Mouse (Mus musculus) cerebellum, adult 9-10 months (tissue): ENCODE measurements around the gene Satb2.
A peak's percentile ranks its signal among the peaks of the same experiment; 100 is the strongest.

ENCODE experiments used
- DNase-seq: peaks from one replicate; pipeline ENCODE4 v3.0.0; 2022

Gene Satb2

DNA sequence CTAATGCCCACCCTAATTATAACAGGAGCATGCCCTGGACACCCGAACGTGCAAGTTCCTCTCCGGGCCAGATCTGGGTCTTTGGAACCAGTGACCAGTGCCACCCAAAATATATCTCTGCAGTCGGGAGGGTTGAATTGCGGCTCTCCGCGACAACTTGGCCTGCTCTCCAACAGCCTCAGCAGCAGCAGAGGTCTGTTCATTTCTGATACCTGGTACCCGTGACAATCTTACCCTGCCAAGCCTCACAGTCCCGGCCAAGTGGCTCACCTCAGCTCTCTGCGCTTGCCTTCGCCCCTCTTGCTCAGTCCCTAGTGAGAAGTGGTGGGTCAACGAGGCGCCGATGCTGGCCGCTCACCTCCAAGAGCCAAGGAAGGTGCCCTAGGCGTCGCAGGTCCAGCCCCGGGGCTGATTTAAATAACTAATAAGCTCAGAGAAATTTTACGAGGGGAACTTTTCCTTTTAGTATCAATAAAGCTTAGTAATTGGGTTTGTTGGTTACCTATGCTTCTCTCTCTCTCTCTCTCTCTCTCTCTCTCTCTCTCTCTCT lies at the start of gene Satb2:
TSS of gene Satb2 (minus strand) at position 500 of the 550 bp plus-strand sequence.
- DNase-seq: no peak

DNA sequence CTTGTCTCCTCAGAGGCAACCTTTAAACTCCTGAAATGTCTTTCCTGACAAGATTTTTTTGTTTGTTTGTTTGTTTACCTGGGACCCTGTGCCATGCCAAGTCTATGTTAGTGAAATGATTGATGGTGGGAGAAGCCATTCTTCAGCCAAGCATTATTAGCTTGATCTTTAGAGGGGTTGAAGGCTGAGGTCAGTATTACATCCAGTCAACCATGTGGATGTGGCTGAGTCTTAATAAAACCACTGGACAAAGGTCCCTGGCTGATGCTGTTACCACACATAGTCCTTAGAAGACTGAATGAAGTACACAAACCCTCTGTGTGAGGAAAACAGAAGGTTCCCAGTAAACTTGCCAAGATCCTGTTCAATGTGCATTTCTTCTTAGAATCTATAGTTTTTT lies 40.5 kb upstream of the Satb2 start:
- DNase-seq: no peak

DNA sequence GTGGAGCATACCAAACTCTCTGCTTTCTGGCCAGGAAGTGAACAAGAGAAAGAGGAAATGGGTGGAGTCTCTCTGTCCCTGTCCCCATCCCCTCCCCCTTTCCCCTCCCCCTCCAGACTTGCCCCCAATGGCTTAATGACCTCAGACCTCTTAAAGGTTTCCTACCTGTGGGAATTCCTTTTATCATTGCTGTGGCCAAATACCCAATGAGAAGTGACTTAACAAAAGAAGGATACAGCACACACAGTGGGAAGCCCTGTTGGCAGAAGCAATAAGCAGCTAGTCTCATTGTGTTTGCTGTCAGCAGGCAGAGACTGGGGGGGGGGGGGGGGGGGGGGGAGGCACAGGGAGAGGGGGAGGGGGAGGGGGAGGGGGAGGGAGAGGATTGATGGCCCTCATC lies 35.4 kb upstream of the Satb2 start:
- DNase-seq: no peak

DNA sequence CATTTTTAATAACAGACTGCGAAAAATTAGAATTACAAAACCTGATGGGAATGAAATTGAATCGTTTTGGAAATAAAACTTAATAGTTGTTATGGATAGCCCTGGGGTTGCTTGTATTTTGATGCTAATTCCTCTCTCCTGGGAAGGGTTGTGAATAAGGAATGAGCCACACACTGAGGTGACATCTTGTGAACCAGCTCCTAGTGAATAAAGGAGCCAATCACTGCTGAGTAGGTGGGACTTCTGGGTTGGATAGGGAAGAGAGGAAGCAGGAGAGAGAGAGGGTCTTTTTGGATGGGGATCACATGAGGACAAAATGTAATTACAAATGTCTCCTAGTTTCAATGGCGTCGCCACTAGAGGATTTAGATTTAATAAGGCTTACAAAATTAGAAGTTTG lies 30.7 kb upstream of the Satb2 start:
- DNase-seq: no peak

DNA sequence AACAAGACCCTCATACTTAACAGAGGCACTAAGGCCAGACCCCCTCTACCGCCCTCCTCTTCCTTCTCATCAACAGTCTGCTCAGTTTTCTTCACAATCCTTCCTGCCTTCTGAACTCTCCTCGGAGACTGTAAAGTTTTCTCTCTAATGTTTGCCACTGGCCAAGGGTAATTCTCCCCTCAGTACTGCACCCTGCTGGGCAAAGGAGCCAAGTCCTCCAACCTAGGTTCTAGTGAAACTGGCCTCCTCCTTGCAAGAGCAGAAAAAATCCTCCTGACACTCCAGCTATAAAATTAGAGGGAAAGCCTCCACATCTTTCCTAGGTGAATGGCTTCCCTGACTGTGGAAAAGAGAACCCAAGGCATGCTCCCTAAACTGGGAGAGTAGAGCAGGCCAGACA lies 16.6 kb upstream of the Satb2 start:
- DNase-seq: no peak

DNA sequence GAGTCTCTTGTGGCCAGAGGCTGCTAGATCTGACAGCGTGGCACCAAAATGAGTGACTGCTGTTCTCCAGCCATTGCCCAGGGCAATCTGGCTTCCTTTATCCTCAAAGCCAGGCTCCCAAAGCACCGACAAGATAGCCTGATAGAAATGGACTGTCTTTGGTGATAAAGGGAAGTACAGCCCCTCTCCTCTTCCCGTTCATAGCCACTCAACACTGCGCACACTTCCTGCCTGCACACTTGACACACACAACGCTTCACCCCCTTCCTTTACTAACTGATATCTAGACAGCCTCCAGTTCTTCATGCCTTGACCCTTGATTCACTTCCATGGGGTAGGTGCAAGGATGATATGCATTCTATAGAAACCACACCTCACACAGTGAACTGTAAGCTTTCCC lies 13.9 kb upstream of the Satb2 start:
- DNase-seq: no peak

DNA sequence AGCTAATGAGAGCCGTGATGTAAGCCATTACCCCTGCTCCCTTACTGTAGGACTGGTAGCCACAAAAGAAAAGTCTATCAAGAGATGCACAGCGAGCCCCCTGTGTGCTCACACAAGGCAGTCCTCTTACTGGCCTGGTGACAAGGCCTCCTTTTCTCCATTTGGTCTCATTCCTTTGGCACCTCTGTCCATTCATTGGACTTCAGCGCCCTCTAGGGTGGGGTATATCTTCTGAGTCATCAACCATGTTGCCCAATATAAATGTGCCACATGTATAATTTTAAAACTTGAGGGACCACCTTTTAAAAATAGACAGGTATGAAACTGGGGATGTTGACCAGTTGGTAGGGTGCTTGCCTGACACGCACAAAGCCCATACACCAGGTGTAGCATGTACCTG lies 13.2 kb upstream of the Satb2 start:
- DNase-seq: no peak

DNA sequence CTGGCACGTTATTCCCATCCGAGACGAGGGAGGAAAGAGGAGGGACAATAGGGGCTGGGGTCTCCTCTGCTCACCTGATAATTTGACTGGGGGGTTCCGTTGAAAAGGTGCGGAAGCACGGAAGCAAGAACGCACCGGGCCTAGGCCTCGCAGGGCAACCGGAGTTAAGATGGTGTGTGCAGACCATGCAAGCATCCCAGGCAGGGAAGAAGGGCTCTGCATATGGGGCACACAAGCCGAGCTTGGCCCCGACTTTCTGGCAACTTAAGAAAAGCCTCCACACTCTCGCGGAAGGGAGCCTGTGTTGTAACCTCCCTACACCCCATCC lies 6.0 kb upstream of the Satb2 start:
- no peak for DNase-seq

DNA sequence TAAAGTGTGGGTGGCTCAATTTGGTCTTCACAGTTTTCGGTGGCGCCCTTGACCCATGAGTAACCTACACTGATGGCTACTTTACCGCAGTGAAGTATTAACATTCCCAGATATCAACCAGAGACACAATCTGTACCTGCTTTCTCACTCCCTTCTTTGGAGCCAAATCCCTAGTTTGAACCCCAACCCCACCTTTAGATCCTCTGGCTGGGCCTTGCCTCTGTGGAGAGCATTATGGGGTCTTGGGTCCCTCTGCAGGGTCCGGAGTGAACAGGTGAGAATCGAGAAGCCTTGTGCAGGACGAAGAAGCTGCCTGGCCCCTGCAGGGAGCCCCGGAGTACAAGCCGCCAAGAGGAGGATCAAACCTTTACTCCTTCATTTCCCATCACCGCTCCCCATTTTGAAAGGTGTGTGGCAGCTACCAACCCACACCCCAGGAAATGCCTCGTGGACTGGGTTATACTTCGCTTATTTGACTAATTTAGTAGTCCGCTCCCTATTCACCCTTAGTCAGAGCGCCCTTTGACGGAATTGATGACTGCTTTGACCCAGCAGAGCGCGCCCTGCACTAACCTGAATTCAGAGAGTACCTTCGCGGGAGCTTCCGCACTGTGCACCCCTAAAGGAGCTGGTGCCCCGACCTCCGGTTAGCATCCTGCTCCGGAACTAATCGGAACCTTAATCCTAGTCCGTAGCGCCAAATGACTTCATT lies 5.5 kb upstream of the Satb2 start:
- DNase-seq: no peak

DNA sequence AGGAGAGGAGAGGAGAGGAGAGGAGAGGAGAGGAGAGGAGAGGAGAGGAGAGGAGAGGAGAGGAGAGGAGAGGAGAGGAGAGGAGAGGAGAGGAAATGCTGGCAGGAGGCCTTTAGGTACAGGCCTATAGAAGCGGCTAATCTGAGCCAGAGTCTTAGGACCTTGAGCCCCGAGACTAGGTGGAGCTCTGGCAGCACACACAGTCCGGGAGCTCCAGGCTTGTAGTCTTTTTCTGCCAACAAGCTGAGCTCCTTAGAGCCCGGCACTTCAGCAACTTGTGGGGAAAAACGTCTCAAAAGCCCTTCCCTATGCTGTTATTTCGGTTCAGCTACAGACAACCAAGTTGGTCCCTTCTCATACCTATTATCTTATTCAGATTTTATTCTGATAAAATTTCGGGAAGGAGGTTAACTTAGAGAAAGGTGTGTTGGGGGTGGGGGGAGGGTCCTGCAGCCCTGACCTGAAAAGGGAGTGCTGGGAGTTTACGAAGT lies 4.7 kb upstream of the Satb2 start:
- DNase-seq: no peak

DNA sequence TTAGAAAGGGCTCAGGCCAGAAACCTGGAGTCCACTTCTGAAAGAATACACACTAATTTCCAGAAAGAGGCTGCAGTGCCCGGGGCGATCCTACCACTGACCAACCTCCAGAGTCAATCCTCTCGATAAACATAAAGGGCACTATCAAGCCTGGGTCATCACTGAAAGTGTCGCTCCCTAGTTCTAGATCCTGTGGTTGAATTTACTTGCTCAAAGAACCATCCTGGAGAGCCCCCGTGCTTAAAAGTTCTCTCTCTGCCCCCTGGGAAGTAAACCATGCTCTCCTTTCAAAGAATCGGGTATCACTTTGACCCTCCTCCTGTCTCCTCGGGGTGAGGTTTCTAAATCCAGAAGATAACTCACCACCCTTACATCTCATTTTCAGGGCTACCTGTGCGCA lies 4.2 kb upstream of the Satb2 start:
- no peak for DNase-seq

DNA sequence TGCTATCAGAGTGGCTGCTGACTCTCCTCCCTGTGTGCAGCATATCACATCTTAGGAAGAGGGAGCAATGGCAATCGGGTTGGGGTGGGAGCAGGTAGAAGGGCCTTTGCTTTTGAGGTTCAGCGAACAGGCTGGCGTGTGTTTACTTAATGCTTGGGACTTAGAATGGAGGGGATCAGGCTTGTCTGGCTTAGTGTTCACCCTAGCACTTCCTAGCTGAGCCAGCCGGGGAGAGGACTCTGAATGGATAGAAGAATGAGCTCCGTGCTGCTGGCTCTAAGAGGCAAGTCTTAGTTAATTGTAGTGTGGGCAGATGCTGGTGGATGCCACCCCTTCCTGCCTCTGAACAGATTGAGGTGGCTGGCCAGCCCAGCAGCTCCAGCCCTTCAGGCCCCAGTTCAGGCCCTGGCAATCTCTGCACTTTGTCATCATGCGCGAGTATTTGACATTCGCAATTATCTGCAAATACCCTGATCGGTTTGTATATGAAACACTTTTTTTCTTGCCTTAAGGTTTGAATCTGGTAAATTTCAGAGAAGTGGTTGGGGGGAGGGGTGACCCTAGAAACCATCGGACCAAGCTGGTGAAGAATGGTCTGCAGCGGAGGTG lies 3.6 kb upstream of the Satb2 start:
- no peak for DNase-seq

DNA sequence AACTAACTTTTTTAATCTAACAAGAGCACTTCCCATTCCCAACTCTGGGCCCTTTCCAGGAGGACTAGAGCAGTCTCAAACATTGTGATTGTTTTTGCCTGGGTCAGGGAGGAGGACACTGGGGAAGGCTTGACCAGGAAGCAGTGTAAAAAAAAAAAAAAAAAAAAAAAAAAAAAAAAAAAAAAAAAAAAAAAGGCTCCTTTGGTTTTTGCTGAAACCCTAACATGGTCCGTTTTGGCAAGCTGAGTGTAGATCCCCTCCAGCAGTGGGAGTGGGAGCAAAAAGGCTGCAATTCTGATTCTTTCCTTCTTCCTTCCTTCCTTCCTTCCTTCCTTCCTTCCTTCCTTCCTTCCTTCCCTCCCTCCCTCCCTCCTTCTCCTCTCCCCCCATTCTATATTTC lies 3.1 kb upstream of the Satb2 start:
- no peak for DNase-seq

DNA sequence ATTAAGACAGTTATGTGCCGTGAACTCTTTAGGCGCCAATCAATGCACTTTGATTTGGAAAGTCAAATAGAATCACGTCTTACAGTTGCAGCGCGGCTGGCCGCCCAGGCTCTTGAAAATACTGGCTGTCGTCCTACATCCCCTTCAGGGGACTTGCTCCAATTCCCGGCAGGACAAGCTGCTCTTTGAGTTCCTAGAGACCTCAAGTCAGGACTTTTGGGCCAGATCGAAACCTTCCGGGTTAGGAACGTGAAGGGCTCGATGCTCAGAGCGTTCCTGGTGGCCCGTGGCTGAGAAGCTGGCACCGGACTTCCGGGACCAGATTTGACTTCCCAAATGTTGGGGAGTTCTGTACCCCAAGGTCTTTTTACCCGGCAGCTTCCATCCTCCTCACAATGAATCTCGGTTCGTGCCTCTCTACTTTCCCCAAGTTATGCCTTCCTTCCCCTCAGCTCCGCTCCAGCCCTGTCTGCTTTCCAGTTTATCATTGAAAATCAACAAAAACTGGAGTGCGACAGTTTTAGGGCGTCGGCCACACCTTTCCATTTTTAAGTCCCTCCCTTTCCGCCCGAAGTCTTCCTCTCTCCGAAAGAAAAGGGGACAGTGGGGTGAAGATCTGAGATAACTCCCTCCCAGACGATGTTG lies 2.3 kb upstream of the Satb2 start:
- DNase-seq: no peak

DNA sequence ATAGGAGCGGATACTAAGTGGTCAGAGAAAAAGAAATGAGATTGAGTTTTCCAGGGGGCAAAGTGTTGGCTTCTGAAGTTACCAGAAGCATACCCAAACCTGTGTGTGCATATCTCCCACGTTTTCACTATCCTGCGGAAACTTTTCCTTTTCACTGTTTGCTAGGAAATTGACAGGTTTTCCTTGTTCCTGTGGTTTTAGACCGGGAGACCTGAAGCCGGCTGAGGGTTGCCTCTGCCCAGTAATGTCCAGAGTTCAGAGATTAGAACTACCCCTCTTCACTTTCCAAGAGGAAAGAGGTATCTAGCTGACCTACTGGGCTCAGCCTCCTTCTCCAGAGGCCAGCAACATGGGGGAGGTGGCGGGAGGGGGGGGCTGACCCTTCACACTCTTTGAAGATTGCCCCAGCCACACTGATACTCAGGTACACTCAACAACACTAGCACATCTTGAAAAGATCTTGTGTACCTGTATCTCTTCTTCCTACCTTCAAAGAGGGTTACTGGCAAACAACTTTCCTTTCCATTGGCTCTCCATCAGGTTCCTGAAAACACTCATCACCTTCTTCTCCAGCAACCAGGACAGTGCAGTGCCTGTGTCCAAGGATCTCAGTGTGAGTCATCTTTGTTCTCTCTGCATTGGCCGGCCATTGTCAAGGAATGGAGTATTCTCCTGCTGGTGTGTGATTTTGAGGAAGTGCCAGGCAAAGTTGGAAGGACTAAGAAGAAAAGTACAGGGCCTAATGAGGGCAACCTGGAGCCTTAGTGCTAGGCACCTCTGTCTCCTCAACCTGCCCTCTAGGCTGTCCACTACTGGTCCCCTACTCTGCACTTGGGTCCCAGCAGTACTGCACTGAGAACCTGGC lies 1.3 kb upstream of the Satb2 start:
- no peak for DNase-seq

DNA sequence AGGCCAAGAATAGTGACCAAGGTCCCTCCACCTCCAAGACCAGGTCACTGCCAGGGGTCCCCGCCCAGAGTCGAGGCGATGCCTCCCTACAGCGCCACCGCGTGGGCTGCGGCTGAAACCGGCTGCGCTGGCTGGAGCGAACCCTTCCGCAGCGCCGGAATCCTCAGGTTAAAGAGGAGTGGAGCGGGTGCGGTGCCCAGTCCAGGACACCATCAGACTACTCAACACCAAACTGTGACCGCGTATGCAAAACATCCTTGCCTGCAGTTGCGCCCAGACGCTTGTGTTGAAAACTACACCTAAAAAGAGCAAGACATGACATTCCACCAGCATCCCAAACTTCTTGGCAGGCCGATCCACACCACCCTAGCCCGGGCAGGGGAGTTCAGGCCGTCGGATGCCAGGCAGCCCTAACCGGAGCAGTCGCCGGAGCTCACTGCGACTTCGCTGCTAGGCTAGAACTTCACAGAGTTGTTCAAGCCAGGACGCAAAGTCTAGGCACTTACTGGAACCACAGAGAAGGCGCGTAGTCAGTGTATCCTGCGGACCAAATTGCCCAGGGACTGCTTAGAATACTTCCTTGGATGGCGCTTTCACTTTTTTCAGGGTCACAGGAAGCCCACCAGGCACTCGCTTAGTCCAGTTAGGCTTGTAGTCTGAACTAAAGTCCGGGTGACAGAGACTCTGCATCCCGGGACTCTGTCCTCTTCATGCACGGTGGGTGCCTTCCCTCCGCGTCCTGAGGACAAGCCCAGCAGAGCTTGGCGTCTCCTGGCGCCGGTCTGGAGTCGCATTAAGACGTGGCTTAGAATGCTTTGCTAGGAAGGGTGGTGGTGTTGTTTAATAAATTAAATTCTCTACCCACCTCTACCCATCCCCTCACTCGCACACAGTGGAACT lies 999 bp downstream of the Satb2 start:
- peak; percentile 45 for DNase-seq

DNA sequence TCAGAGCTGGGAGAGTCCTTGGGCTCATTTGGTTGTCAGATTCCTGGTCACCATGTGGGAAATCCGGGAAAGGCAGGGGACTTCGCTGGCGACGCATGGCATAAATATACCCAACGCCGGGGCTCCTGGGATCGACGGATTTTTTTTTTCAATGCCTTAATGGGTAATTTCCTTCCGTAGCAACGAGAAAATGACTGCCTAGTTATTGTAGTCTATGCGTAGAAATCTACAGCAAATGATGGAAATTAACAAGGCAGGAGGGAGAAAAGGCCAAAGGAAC lies 1.7 kb downstream of the Satb2 start:
- DNase-seq: no peak

DNA sequence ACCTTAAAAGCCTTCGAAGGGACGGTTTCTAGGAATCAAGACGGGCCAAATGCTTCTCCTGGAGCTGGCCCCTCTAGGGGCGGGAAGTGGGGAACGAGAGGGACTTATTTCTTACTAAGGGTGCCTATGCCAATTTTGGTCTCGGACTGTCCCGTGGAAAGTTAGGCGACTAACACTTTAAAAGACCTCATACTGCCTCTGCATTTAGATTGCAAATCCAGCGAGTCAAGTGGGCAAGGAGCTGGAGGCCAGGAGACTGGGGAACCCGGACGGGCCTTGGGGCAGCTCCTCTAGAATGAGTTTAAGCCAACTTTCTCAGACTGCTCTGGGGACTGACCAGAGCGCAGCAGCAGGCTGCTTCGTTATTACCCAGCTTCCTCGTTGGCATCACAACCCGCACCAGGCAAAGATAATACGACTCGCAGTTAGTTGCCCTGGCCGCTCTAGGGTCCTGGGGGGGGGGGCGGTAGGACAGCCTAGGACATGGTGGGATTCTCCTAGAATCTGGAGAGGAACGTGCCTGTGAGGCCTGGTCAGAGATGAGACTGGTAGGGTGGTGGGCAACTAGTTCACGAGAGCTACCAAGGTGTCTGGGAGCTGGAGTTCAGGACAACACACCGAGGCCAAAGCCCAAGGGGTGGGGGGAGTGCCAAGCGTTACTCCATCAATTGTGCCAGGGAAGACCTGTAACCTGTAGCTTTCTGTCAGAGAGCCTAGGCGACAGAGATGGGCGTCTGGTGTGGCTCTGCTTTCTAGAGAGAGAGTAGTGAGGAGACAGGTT lies 2.2 kb downstream of the Satb2 start:
- no peak for DNase-seq

DNA sequence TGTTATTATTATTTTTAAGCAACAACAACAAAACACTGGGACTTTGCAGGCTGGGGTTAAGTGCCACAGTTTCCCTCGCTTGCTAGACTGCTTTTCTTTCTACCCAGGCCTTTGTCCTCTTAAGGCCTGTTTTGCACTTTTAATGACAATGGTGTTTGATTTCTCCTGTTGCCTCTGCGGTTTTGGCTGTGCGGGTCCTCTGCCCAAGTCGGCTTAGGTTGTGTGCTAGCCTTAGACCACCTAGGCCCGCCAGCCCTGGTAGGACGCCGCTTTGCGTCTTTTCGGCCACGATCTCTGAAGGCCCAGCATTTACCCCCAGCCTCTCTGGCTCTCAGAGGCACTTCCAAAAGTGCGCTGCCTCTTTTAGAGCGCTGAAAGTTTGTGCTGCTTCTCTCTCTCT lies 2.9 kb downstream of the Satb2 start:
- no peak for DNase-seq

DNA sequence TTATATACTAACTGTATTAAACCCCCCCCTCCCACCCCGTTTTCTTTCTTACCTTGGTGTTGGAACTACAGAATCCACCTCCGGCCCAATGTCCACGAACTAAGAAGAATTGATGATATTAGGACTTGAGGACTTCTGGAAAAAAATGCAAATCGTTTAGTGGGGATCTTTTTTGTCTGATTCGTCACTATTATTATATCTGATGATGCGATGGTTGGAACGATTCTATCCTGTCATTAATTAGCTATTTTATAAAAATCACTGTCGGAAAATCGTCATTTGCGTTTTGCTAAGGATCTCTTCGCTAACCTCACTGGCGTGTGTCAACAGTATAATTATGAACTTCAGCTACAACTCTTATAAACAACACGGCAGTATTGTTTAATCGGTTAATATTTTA lies 4.3 kb downstream of the Satb2 start:
- no peak for DNase-seq

DNA sequence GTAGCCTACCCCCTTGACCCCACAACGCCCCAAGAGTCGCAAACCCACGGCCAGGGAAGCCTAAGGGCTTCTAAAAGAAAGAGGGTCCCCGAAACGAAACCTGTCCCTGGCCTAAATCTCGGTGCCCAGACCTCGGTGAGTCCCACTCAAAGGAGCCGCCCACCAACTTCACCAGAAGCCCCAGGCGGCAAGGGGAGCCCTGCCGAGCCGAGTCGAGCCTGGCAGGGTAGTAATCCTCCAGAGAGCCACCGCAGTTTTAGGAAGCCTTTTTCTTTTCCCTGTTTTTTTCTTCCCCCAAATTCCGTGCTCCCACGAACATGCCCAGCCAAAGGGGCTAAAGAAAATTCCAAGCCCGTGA lies 4.9 kb downstream of the Satb2 start:
- no peak for DNase-seq
